Mouse (Mus musculus): ENCODE results near the gene Zfp536. TPM values are rescaled to one million over a fixed set of nuclear protein-coding genes. Genes with fewer than 3 reads are reported as not detected.
A peak's percentile ranks its signal among the peaks of the same experiment; 100 is the strongest.

Zfp536 gene
- 9.7 and 16.4 TPM in 2 replicates for total RNA-seq (2014; rRNA removed; ENCODE audit: low replicate concordance)
- 3.2 and 3.3 TPM in 2 replicates for polyA plus RNA-seq (2015; fragmentation: Nextera tagmentation; extraction: Ambion mirVana)

DNA sequence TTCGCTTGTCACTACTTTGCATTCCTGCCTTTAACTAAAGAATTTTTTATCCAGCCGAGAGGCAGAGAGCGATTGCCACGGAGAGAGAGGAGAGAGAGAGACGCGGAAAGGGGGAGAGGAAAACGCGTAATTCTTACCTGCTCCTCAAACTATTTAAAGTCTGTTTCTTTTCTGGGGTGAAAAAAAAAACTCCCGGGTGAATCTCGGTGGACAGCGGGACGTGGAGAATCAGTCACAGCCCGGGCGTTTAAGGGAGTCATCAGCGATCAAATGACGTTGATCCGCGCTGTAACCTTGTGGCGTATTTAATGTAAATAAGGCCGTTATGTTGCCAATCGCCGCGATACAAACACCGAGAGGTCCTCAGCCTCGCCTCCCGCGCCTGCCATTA, at the start of gene Zfp536:
Gene Zfp536, minus strand, starts transcription at position 330 of the 391 bp plus-strand sequence.
- WGBS, result 2% methylated on average over 27 of the region's 27 CpGs
- DNase-seq (ENCODE audit: low spot score) (no peak), ATAC-seq (ENCODE audit: insufficient read depth, low read depth) (no peak)
- TF ChIP-seq EP300 (IDR thresholded peaks at IDR 0.05; ENCODE audit: low read depth) (no peak), CTCF (IDR thresholded peaks at IDR 0.05; ENCODE audit: low read depth) (no peak)
- H3K36me3 ChIP-seq (replicated peaks; ENCODE audit: control insufficient read depth, insufficient read depth, low read length), result no peaks in the 10 kb centered on the region
- H3K9ac ChIP-seq (replicated peaks; ENCODE audit: low read depth, low read length), result peak within 1 kb of the TSS; percentile 60
- H3K4me1 ChIP-seq (ENCODE audit: control insufficient read depth, insufficient read depth), result peaks cover 3% of the 10 kb centered on the region; the same call in 1 of the 2 replicates
- H3K9me3 ChIP-seq (replicated peaks; ENCODE audit: control insufficient read depth, low read length), result no peaks in the 10 kb centered on the region
- H3K27me3 ChIP-seq (ENCODE audit: control insufficient read depth, insufficient read depth, low read length), result peaks cover 82% of the 10 kb centered on the region
- H3K27ac ChIP-seq (ENCODE audit: low read depth), result no peak within 1 kb of the TSS
- peak within 1 kb of the TSS; percentile 63 for H3K4me3 ChIP-seq (ENCODE audit: low read depth, low read length)
- H3K4me2 ChIP-seq (ENCODE audit: low read depth, low read length), result peak within 1 kb of the TSS; percentile 94

DNA sequence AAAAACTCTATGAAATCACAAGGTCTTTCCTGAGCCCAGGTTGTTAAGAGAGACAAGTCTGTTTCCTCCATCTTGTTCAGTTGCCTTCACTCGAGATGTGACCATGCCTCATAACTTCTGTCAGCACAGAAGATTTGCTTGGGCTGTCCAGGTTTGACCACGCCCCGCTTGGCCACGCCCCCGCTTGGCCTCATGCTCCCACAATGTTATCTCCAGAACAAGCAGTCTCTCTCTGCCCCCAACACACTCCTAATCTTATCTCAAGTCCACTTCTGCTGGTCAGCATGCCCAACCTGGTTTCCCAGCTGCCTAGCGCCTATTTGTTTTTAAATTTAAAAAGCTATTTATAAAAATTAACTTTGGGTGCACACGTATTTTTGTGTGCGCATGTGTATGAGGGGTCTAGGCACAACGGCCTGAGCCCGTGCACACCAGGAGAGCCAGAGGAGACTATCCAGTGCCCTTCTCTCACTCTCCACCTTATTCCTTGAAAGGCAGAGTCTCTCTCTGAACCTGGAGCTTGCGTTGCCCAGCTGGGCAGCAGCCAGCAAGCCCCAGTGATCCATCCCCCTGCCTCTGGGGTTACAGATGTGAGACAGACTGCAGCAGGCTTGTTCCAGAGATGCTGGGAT, 47.3 kb upstream of the Zfp536 start:
- Histone ChIP-seq H3K36me3 (replicated peaks; ENCODE audit: control insufficient read depth, insufficient read depth, low read length) (no peaks in the 10 kb centered on the region), H3K9me3 (replicated peaks; ENCODE audit: control insufficient read depth, low read length) (no peaks in the 10 kb centered on the region), H3K4me2 (ENCODE audit: low read depth, low read length) (no peak overlapping the region), H3K27me3 (ENCODE audit: control insufficient read depth, insufficient read depth, low read length) (no peaks in the 10 kb centered on the region), H3K4me1 (ENCODE audit: control insufficient read depth, insufficient read depth) (peaks cover 7% of the 10 kb centered on the region; the same call in 1 of the 2 replicates), H3K4me3 (ENCODE audit: low read depth, low read length) (no peak overlapping the region), H3K27ac (ENCODE audit: low read depth) (no peak overlapping the region), H3K9ac (replicated peaks; ENCODE audit: low read depth, low read length) (no peak overlapping the region)
- DNase-seq (ENCODE audit: low spot score) (no peak), ATAC-seq (ENCODE audit: insufficient read depth, low read depth) (no peak; the same call in 1 of the 2 replicates)
- TF ChIP-seq EP300 (IDR thresholded peaks at IDR 0.05; ENCODE audit: low read depth), result no peak
- TF ChIP-seq CTCF (IDR thresholded peaks at IDR 0.05; ENCODE audit: low read depth), result no peak
- WGBS, result 45% methylated on average over 11 of the region's 11 CpGs

DNA sequence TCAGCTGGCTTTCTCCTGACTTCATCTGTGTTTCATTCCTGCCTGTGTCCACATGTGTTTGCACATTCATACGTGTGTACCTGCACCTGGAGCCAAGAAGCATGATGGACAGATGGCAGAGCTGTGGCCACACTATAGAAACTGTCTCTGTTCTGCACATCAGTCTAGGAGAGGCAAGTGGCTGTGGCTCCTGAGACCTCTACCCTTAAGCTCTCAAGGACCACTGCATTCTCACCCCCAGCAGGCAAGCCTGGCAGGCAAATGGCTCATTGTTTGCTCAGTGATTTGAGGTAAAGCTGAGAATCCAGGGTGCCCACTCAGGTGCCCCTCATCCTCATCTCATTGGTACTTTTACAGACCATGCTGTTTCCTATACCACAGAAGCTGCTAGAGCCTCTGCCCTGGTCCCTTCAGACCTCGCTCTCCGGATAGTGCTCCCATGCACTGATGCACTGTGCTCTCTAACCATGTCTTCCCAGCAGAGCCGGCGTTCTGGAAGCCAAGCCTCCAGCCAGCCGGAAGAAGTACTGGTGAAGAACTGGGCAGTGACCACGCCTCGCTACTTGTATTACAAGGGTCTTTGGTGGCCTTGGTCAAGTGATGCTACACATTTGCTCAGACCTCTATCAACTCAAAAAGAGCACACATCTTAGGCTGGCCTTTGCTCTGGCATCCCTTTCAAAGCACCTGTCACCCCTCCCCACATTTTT, 45.3 kb upstream of the Zfp536 start:
- no peaks in the 10 kb centered on the region for H3K36me3 ChIP-seq (replicated peaks; ENCODE audit: control insufficient read depth, insufficient read depth, low read length)
- TF ChIP-seq CTCF (IDR thresholded peaks at IDR 0.05; ENCODE audit: low read depth), result no peak
- TF ChIP-seq EP300 (IDR thresholded peaks at IDR 0.05; ENCODE audit: low read depth), result no peak
- H3K4me1 ChIP-seq (ENCODE audit: control insufficient read depth, insufficient read depth), result peaks cover 7% of the 10 kb centered on the region; the same call in 1 of the 2 replicates
- H3K9ac ChIP-seq (replicated peaks; ENCODE audit: low read depth, low read length), result no peak overlapping the region
- no peak overlapping the region for H3K4me3 ChIP-seq (ENCODE audit: low read depth, low read length)
- H3K4me2 ChIP-seq (ENCODE audit: low read depth, low read length), result no peak overlapping the region
- H3K27me3 ChIP-seq (ENCODE audit: control insufficient read depth, insufficient read depth, low read length), result no peaks in the 10 kb centered on the region
- DNase-seq (ENCODE audit: low spot score) (no peak), ATAC-seq (ENCODE audit: insufficient read depth, low read depth) (no peak)
- no peaks in the 10 kb centered on the region for H3K9me3 ChIP-seq (replicated peaks; ENCODE audit: control insufficient read depth, low read length)
- WGBS, result 83% methylated on average over 8 of the region's 8 CpGs
- no peak overlapping the region for H3K27ac ChIP-seq (ENCODE audit: low read depth)

DNA sequence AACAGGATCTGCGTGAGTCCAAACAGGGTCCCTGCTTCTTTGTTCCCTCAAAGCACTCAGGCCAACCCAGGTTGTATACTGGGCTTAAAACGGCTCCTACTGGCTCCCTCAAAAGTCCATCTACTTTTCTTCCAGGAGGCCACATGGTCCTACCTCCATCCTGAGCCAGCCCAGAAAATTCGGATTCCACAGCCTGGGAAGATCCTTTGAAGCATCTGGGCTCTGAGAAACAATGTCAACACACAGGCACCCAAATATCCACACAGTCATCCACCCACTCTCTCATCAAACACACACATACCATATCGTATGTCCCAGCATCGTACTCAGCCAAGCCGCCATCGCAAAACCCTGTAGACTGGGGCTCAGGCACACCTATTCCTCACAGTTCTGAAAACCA, 43.5 kb upstream of the Zfp536 start:
- WGBS, result 78% methylated on average over 7 of the region's 7 CpGs

DNA sequence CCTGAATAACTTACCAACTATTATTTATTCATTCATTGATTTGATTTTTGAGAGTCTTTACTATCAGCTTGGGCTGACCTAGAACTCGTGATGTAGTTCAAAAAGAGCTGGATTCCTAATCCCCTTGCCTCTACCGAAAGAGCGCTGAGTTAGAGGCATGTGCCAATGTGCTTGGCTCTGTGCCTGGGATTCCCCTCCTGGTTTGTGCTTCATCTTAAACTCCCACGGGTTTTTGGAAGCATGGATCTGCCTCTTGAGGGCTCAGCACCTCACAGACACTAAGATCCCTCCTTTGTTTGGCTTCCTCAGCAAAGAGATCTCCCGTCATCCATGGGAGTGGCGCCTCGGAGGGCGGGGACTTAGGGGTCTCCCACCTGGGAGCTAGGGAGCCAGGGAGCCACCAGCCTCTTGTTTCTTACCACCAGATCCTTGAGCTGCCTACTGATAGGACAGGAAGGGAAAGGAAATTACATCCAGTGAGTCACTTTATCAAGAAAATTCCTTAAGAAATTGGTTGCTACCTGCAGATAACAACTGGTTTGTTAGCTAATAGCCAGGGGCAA, 41.5 kb upstream of the Zfp536 start:
- Histone ChIP-seq H3K27me3 (ENCODE audit: control insufficient read depth, insufficient read depth, low read length) (no peaks in the 10 kb centered on the region), H3K36me3 (replicated peaks; ENCODE audit: control insufficient read depth, insufficient read depth, low read length) (no peaks in the 10 kb centered on the region), H3K9me3 (replicated peaks; ENCODE audit: control insufficient read depth, low read length) (no peaks in the 10 kb centered on the region), H3K4me2 (ENCODE audit: low read depth, low read length) (no peak overlapping the region), H3K4me3 (ENCODE audit: low read depth, low read length) (no peak overlapping the region), H3K4me1 (ENCODE audit: control insufficient read depth, insufficient read depth) (no peaks in the 10 kb centered on the region), H3K9ac (replicated peaks; ENCODE audit: low read depth, low read length) (no peak overlapping the region), H3K27ac (ENCODE audit: low read depth) (no peak overlapping the region)
- WGBS, result 38% methylated on average over 8 of the region's 8 CpGs
- DNase-seq (ENCODE audit: low spot score) (no peak), ATAC-seq (ENCODE audit: insufficient read depth, low read depth) (no peak)
- TF ChIP-seq EP300 (IDR thresholded peaks at IDR 0.05; ENCODE audit: low read depth) (no peak), CTCF (IDR thresholded peaks at IDR 0.05; ENCODE audit: low read depth) (no peak)

More for the DNA sequence above, 43.5 kb upstream of the Zfp536 start:
- no peaks in the 10 kb centered on the region for H3K36me3 ChIP-seq (replicated peaks; ENCODE audit: control insufficient read depth, insufficient read depth, low read length)
- H3K27me3 ChIP-seq (ENCODE audit: control insufficient read depth, insufficient read depth, low read length), result no peaks in the 10 kb centered on the region
- H3K4me1 ChIP-seq (ENCODE audit: control insufficient read depth, insufficient read depth), result peaks cover 7% of the 10 kb centered on the region; the same call in 1 of the 2 replicates
- no peak overlapping the region for H3K27ac ChIP-seq (ENCODE audit: low read depth)
- no peak for ATAC-seq (ENCODE audit: insufficient read depth, low read depth)
- DNase-seq (ENCODE audit: low spot score), result no peak
- TF ChIP-seq EP300 (IDR thresholded peaks at IDR 0.05; ENCODE audit: low read depth) (no peak), CTCF (IDR thresholded peaks at IDR 0.05; ENCODE audit: low read depth) (no peak)
- no peak overlapping the region for H3K4me2 ChIP-seq (ENCODE audit: low read depth, low read length)
- H3K9ac ChIP-seq (replicated peaks; ENCODE audit: low read depth, low read length), result no peak overlapping the region
- no peak overlapping the region for H3K4me3 ChIP-seq (ENCODE audit: low read depth, low read length)
- H3K9me3 ChIP-seq (replicated peaks; ENCODE audit: control insufficient read depth, low read length), result no peaks in the 10 kb centered on the region

Data from heart, postnatal 0 days (tissue).